In genomic region chr2:160367448-160368208, GRCm38 (mm10) we compare ENCODE assay signal across 8 mouse cellular contexts. TPM values are rescaled to one million over a fixed set of nuclear protein-coding genes. Genes with fewer than 3 reads are reported as not detected.
A peak's percentile ranks its signal among the peaks of the same experiment; 100 is the strongest.
DNase-seq lines count a peak whose midpoint lies in the region; ATAC-seq and TF ChIP-seq lines count a peak whose summit lies in the region.

No protein-coding gene starts in this region.

- peak overlapping the region; percentile 81 for H3K9ac ChIP-seq in embryonic facial prominence, embryonic 14.5 days (ENCODE audit: low read depth, low read length)
- peak overlapping the region; percentile 64 for H3K9ac ChIP-seq in kidney, embryonic 15.5 days
- H3K9ac ChIP-seq in limb, embryonic 15.5 days = peak overlapping the region; percentile 37
- H3K9ac ChIP-seq in midbrain, postnatal 0 days (replicated peaks; ENCODE audit: low read length, poor library complexity, severe bottlenecking) = peak overlapping the region; percentile 60

- peak; percentile 97 for TF ChIP-seq CTCF in midbrain, postnatal 0 days (IDR thresholded peaks at IDR 0.05)

- DNase-seq in 3134 (ENCODE audit: extremely low read depth, insufficient read length, low spot score) = peak; percentile 37
- peak; percentile 75 to 87 for DNase-seq in adrenal gland, postnatal 4 days (ENCODE audit: low spot score in 2 of 2)
- peak; percentile 96 for DNase-seq in embryonic facial prominence, embryonic 14.5 days (ENCODE audit: low spot score)
- peak; percentile 81 to 92 for DNase-seq in heart, adult 9 months (ENCODE audit: low spot score in 2 of 2)
- DNase-seq in midbrain, postnatal 0 days (ENCODE audit: low spot score) = peak; percentile 91
- DNase-seq in spleen, postnatal 36 days (ENCODE audit: low spot score in 2 of 2) = peak; percentile 35 to 46

- peaks cover 4% of the 10 kb centered on the region; the same call in 1 of the 2 replicates for H3K4me1 ChIP-seq in embryonic facial prominence, embryonic 14.5 days (ENCODE audit: control insufficient read depth, insufficient read depth, low read length)
- H3K4me1 ChIP-seq in kidney, embryonic 15.5 days = peaks cover 62% of the 10 kb centered on the region
- H3K4me1 ChIP-seq in limb, embryonic 15.5 days = peaks cover 61% of the 10 kb centered on the region
- peaks cover 7% of the 10 kb centered on the region; the same call in 1 of the 2 replicates for H3K4me1 ChIP-seq in midbrain, postnatal 0 days (ENCODE audit: insufficient read depth, low read length)

- peak overlapping the region; percentile 99 for H3K4me2 ChIP-seq in embryonic facial prominence, embryonic 14.5 days (ENCODE audit: low read depth, low read length)
- peak overlapping the region; percentile 98 for H3K4me2 ChIP-seq in kidney, embryonic 15.5 days
- H3K4me2 ChIP-seq in limb, embryonic 15.5 days = peak overlapping the region; percentile 97
- peak overlapping the region; percentile 95 for H3K4me2 ChIP-seq in midbrain, postnatal 0 days (ENCODE audit: low read depth, low read length, poor library complexity, severe bottlenecking)

- peaks cover 6% of the 10 kb centered on the region; the same call in 1 of the 2 replicates for H3K36me3 ChIP-seq in embryonic facial prominence, embryonic 14.5 days (ENCODE audit: control insufficient read depth, insufficient read depth, low read length)
- H3K36me3 ChIP-seq in kidney, embryonic 15.5 days = no peaks in the 10 kb centered on the region
- H3K36me3 ChIP-seq in limb, embryonic 15.5 days = 0 out of 2 replicates have a peak, but pooled peaks cover 5% of the 10 kb centered on the region
- no peaks in the 10 kb centered on the region for H3K36me3 ChIP-seq in midbrain, postnatal 0 days (ENCODE audit: insufficient read depth, low read length)

- peak overlapping the region; percentile 65 for H3K4me3 ChIP-seq in embryonic facial prominence, embryonic 14.5 days (ENCODE audit: low read depth, low read length)
- H3K4me3 ChIP-seq in kidney, embryonic 15.5 days (replicated peaks) = peak overlapping the region; percentile 62
- H3K4me3 ChIP-seq in limb, embryonic 15.5 days = peak overlapping the region; percentile 67
- H3K4me3 ChIP-seq in midbrain, postnatal 0 days (ENCODE audit: low read depth, low read length) = peak overlapping the region; percentile 52

- no peaks in the 10 kb centered on the region for H3K9me3 ChIP-seq in embryonic facial prominence, embryonic 14.5 days (ENCODE audit: control insufficient read depth, low read length)
- no peaks in the 10 kb centered on the region for H3K9me3 ChIP-seq in kidney, embryonic 15.5 days (replicated peaks)
- no peaks in the 10 kb centered on the region for H3K9me3 ChIP-seq in limb, embryonic 15.5 days
- no peaks in the 10 kb centered on the region for H3K9me3 ChIP-seq in midbrain, postnatal 0 days (ENCODE audit: low read length)

- peak; percentile 75 for ATAC-seq in embryonic facial prominence, embryonic 14.5 days (ENCODE audit: low read depth)
- peak; percentile 61 for ATAC-seq in kidney, embryonic 15.5 days (replicated peaks; ENCODE audit: low FRiP score)
- ATAC-seq in limb, embryonic 15.5 days (ENCODE audit: insufficient number of reproducible peaks, low FRiP score, low TSS enrichment, low read depth) = peak; percentile 46
- peak; percentile 76 for ATAC-seq in midbrain, postnatal 0 days (ENCODE audit: low FRiP score)

- H3K27ac ChIP-seq in embryonic facial prominence, embryonic 14.5 days (replicated peaks; ENCODE audit: low read depth, low read length) = peak overlapping the region; percentile 86
- H3K27ac ChIP-seq in kidney, embryonic 15.5 days = peak overlapping the region; percentile 88
- H3K27ac ChIP-seq in limb, embryonic 15.5 days = peak overlapping the region; percentile 93
- H3K27ac ChIP-seq in midbrain, postnatal 0 days (ENCODE audit: low read depth, low read length) = peak overlapping the region; percentile 71

- WGBS in embryonic facial prominence, embryonic 14.5 days = 1% methylated on average over 45 of the region's 45 CpGs
- WGBS in kidney, embryonic 15.5 days = under 1% methylated on average over 45 of the region's 45 CpGs
- under 1% methylated on average over 45 of the region's 45 CpGs for WGBS in limb, embryonic 15.5 days
- under 1% methylated on average over 45 of the region's 45 CpGs for WGBS in midbrain, postnatal 0 days

- peaks cover 76% of the 10 kb centered on the region for H3K27me3 ChIP-seq in embryonic facial prominence, embryonic 14.5 days (replicated peaks; ENCODE audit: control insufficient read depth, insufficient read depth, low read length)
- H3K27me3 ChIP-seq in kidney, embryonic 15.5 days = peaks cover 77% of the 10 kb centered on the region
- peaks cover 65% of the 10 kb centered on the region for H3K27me3 ChIP-seq in limb, embryonic 15.5 days
- peaks cover 66% of the 10 kb centered on the region for H3K27me3 ChIP-seq in midbrain, postnatal 0 days (ENCODE audit: insufficient read depth, low read length)

RNA-seq across cellular contexts. Expression of gene Mafb, which starts 0.8 kb away (rescaled TPM):
- total RNA-seq in adrenal gland, postnatal 4 days (2021) = 10 to 100 TPM; 17.5 to 24.6 TPM
- polyA plus RNA-seq in embryonic facial prominence, embryonic 14.5 days (2014; fragmentation: Nextera tagmentation; extraction: Ambion mirVana) = 16.9 and 18.5 TPM in 2 replicates
- 36.2 and 38.0 TPM in 2 replicates for polyA plus RNA-seq in kidney, embryonic 15.5 days (2015; fragmentation: Nextera tagmentation; extraction: Ambion mirVana)
- polyA plus RNA-seq in limb, embryonic 15.5 days (2015; fragmentation: Nextera tagmentation; extraction: Ambion mirVana) = 34.2 and 37.1 TPM in 2 replicates
- 6.8 and 9.0 TPM in 2 replicates for total RNA-seq in midbrain, postnatal 0 days (2014; rRNA removed)
- polyA plus RNA-seq in midbrain, postnatal 0 days (2015; fragmentation: Nextera tagmentation; extraction: Ambion mirVana) = 5.7 and 5.8 TPM in 2 replicates

RNA-seq across cellular contexts. Expression of gene Gm826, which starts 33.7 kb away (rescaled TPM):
- total RNA-seq in adrenal gland, postnatal 4 days (2021) = under 1 TPM; 0.90 TPM
- polyA plus RNA-seq in embryonic facial prominence, embryonic 14.5 days (2014; fragmentation: Nextera tagmentation; extraction: Ambion mirVana) = 0.22 and 0.54 TPM in 2 replicates
- polyA plus RNA-seq in kidney, embryonic 15.5 days (2015; fragmentation: Nextera tagmentation; extraction: Ambion mirVana) = 0.40 and 0.93 TPM in 2 replicates
- 0.82 and 1.3 TPM in 2 replicates for polyA plus RNA-seq in limb, embryonic 15.5 days (2015; fragmentation: Nextera tagmentation; extraction: Ambion mirVana)
- total RNA-seq in midbrain, postnatal 0 days (2014; rRNA removed) = not detected in 2 replicates
- 0.22 TPM in 1 of 2 replicates, not detected in the other for polyA plus RNA-seq in midbrain, postnatal 0 days (2015; fragmentation: Nextera tagmentation; extraction: Ambion mirVana)

Comparison
In these comparisons a context has a peak if more than half of its experiments do, and no peak if none do; other contexts are left out.
1. Peak in every context shown above with its lines: DNase-seq, ATAC-seq, H3K4me3 ChIP-seq and H3K27ac ChIP-seq.
2. DNase-seq: peak in every context shown above with its lines; median percentile 96 in embryonic facial prominence, embryonic 14.5 days; 91 in midbrain, postnatal 0 days; 86 in heart, adult 9 months; 81 in adrenal gland, postnatal 4 days; 40 in spleen, postnatal 36 days; 37 in 3134.